ENCODE assay signal across 8 mouse cellular contexts in the genomic region with DNA sequence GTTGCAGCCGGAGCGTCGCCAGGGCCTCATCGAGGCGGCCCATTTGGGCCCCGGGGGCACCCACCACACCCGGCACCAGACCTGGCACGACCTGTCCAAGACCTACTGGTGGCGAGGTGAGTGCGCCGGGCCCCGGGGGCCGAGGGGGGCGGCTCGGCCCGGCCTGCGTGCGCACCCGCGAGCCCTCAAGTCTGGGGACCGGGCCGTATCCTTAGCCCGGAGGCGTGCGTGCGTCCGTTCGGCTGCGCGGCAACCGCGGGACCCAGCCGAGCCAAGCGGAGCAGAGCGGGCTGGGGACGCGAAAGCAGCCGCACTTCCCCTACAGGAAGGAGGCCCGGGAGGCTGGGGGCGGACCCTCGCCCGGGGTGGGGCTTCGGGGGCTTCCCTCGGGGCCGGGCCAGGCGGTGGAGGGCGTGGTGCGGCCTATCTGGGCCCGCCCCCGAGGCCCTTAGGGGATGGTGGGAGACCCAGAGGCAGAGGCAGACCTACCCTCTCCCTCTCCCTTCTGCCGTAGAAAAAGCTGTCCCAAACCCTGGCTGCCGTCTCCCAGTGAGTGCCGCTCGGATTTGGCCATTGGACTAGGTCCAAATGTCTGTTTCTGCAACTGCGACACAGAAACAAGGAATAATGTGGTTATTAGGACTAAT. TPM values are rescaled to one million over a fixed set of nuclear protein-coding genes. Genes with fewer than 3 reads are reported as not detected.
DNase-seq lines count a peak whose midpoint lies in the region; ATAC-seq and TF ChIP-seq lines count a peak whose summit lies in the region.

No protein-coding gene starts in this region.

- H3K4me3 ChIP-seq in embryonic facial prominence, embryonic 13.5 days = peak overlapping the region; percentile 99
- peak overlapping the region; percentile 99 for H3K4me3 ChIP-seq in limb, embryonic 14.5 days (replicated peaks; ENCODE audit: low read length)
- peak overlapping the region; percentile 99 for H3K4me3 ChIP-seq in midbrain, embryonic 16.5 days (ENCODE audit: low read depth, low read length)

- no peaks in the 10 kb centered on the region for H3K9me3 ChIP-seq in embryonic facial prominence, embryonic 13.5 days
- H3K9me3 ChIP-seq in limb, embryonic 14.5 days (ENCODE audit: control insufficient read depth, low read length) = no peaks in the 10 kb centered on the region
- H3K9me3 ChIP-seq in midbrain, embryonic 16.5 days (replicated peaks; ENCODE audit: control insufficient read depth, low read length, poor library complexity, severe bottlenecking) = no peaks in the 10 kb centered on the region

- peaks cover 38% of the 10 kb centered on the region for H3K36me3 ChIP-seq in embryonic facial prominence, embryonic 13.5 days
- peaks cover 39% of the 10 kb centered on the region for H3K36me3 ChIP-seq in limb, embryonic 14.5 days (ENCODE audit: control insufficient read depth, insufficient read depth, low read length)
- peaks cover 17% of the 10 kb centered on the region for H3K36me3 ChIP-seq in midbrain, embryonic 16.5 days (ENCODE audit: control insufficient read depth, insufficient read depth, low read length)

- TF ChIP-seq POLR2A in limb, embryonic 14.5 days (IDR thresholded peaks at IDR 0.05; ENCODE audit: borderline replicate concordance, extremely low read depth, insufficient read depth, insufficient read length) = no peak

- WGBS in embryonic facial prominence, embryonic 13.5 days = under 1% methylated on average over 55 of the region's 55 CpGs
- WGBS in limb, embryonic 14.5 days = under 1% methylated on average over 43 of the region's 55 CpGs
- 0% methylated on average over 53 of the region's 55 CpGs for WGBS in midbrain, embryonic 16.5 days

- ATAC-seq in embryonic facial prominence, embryonic 13.5 days (ENCODE audit: insufficient number of reproducible peaks, insufficient read depth, low FRiP score, low TSS enrichment, low read depth) = peak; percentile 85
- peak; percentile 79 for ATAC-seq in limb, embryonic 14.5 days (ENCODE audit: low FRiP score, low read depth)
- peak; percentile 67 for ATAC-seq in midbrain, embryonic 16.5 days

- H3K4me2 ChIP-seq in embryonic facial prominence, embryonic 13.5 days = peak overlapping the region; percentile 82
- peak overlapping the region; percentile 60 for H3K4me2 ChIP-seq in limb, embryonic 14.5 days (replicated peaks; ENCODE audit: low read depth, low read length, severe bottlenecking)
- peak overlapping the region; percentile 68 for H3K4me2 ChIP-seq in midbrain, embryonic 16.5 days (ENCODE audit: low read length)

- no peaks in the 10 kb centered on the region for H3K27me3 ChIP-seq in embryonic facial prominence, embryonic 13.5 days
- no peaks in the 10 kb centered on the region for H3K27me3 ChIP-seq in limb, embryonic 14.5 days (ENCODE audit: control insufficient read depth, insufficient read depth, low read length)
- H3K27me3 ChIP-seq in midbrain, embryonic 16.5 days (ENCODE audit: control insufficient read depth, insufficient read depth, low read depth, low read length) = no peaks in the 10 kb centered on the region

- peak overlapping the region; percentile 94 for H3K27ac ChIP-seq in embryonic facial prominence, embryonic 13.5 days
- peak overlapping the region; percentile 90 for H3K27ac ChIP-seq in limb, embryonic 14.5 days (replicated peaks; ENCODE audit: low read depth, low read length)
- peak overlapping the region; percentile 92 for H3K27ac ChIP-seq in midbrain, embryonic 16.5 days (ENCODE audit: low read length)

- H3K9ac ChIP-seq in embryonic facial prominence, embryonic 13.5 days = peak overlapping the region; percentile 94
- peak overlapping the region; percentile 86 for H3K9ac ChIP-seq in limb, embryonic 14.5 days (ENCODE audit: low read depth, low read length, severe bottlenecking)
- peak overlapping the region; percentile 95 for H3K9ac ChIP-seq in midbrain, embryonic 16.5 days (ENCODE audit: low read depth, low read length)

- peak; percentile 85 for DNase-seq in 3T3-L1 (ENCODE audit: low read depth, low spot score)
- peak; percentile 83 to 89 for DNase-seq in adrenal gland, postnatal 4 days (ENCODE audit: low spot score in 2 of 2)
- DNase-seq in heart, adult 8-10 months (ENCODE audit: low spot score) = peak; percentile 90
- peak; percentile 92 for DNase-seq in kidney, adult 9 months
- DNase-seq in limb, embryonic 14.5 days (ENCODE audit: low spot score) = peak; percentile 87
- DNase-seq in spleen, postnatal 10 days (ENCODE audit: low spot score in 2 of 2) = peak; percentile 83 to 90

- peaks cover 38% of the 10 kb centered on the region for H3K4me1 ChIP-seq in embryonic facial prominence, embryonic 13.5 days
- H3K4me1 ChIP-seq in limb, embryonic 14.5 days (ENCODE audit: control insufficient read depth, insufficient read depth, low read length) = peaks cover 6% of the 10 kb centered on the region
- peaks cover 22% of the 10 kb centered on the region for H3K4me1 ChIP-seq in midbrain, embryonic 16.5 days (ENCODE audit: control insufficient read depth, insufficient read depth, low read length)

RNA-seq across cellular contexts. Expression of gene Zbtb11, which starts 0.7 kb away (rescaled TPM):
- 10 to 100 TPM; 14.7 to 15.0 TPM for total RNA-seq in adrenal gland, postnatal 4 days (2021)
- 22.9 and 25.4 TPM in 2 replicates for polyA plus RNA-seq in embryonic facial prominence, embryonic 13.5 days (2015; fragmentation: Nextera tagmentation; extraction: Ambion mirVana)
- total RNA-seq in heart, adult 8-10 months (2022) = 10 to 100 TPM in 3 of 4 experiments, 1 to 10 TPM in 1; 7.2 to 12.0 (median 11.1) TPM
- polyA plus RNA-seq in limb, embryonic 14.5 days (2012; rRNA removed) = 10.2 and 12.3 TPM in 2 replicates
- 17.7 and 22.1 TPM in 2 replicates for polyA plus RNA-seq in limb, embryonic 14.5 days (2014; fragmentation: Nextera tagmentation; extraction: Ambion mirVana)
- 24.6 and 25.4 TPM in 2 replicates for polyA plus RNA-seq in midbrain, embryonic 16.5 days (2015; fragmentation: Nextera tagmentation; extraction: Ambion mirVana)

RNA-seq across cellular contexts. Expression of gene Rpl24, which starts 8.3 kb away (rescaled TPM):
- total RNA-seq in adrenal gland, postnatal 4 days (2021) = 100 to 1,000 TPM; 893 to 927 TPM
- polyA plus RNA-seq in embryonic facial prominence, embryonic 13.5 days (2015; fragmentation: Nextera tagmentation; extraction: Ambion mirVana) = 746 and 859 TPM in 2 replicates
- total RNA-seq in heart, adult 8-10 months (2022) = 100 to 1,000 TPM; 481 to 584 (median 542) TPM
- 481 and 816 TPM in 2 replicates for polyA plus RNA-seq in limb, embryonic 14.5 days (2012; rRNA removed)
- 867 and 876 TPM in 2 replicates for polyA plus RNA-seq in limb, embryonic 14.5 days (2014; fragmentation: Nextera tagmentation; extraction: Ambion mirVana)
- 436 and 460 TPM in 2 replicates for polyA plus RNA-seq in midbrain, embryonic 16.5 days (2015; fragmentation: Nextera tagmentation; extraction: Ambion mirVana)

RNA-seq across cellular contexts. Expression of gene Cep97, which starts 39.7 kb away (rescaled TPM):
- total RNA-seq in adrenal gland, postnatal 4 days (2021) = 10 to 100 TPM; 10.8 to 13.0 TPM
- 10.4 and 11.6 TPM in 2 replicates for polyA plus RNA-seq in embryonic facial prominence, embryonic 13.5 days (2015; fragmentation: Nextera tagmentation; extraction: Ambion mirVana)
- 1 to 10 TPM; 3.9 to 5.3 (median 5.2) TPM for total RNA-seq in heart, adult 8-10 months (2022)
- polyA plus RNA-seq in limb, embryonic 14.5 days (2012; rRNA removed) = 7.0 and 7.4 TPM in 2 replicates
- polyA plus RNA-seq in limb, embryonic 14.5 days (2014; fragmentation: Nextera tagmentation; extraction: Ambion mirVana) = 8.0 and 9.1 TPM in 2 replicates
- 12.1 and 12.2 TPM in 2 replicates for polyA plus RNA-seq in midbrain, embryonic 16.5 days (2015; fragmentation: Nextera tagmentation; extraction: Ambion mirVana)

RNA-seq across cellular contexts. Expression of gene Pcnp, which starts 55.2 kb away (rescaled TPM):
- total RNA-seq in adrenal gland, postnatal 4 days (2021) = 100 to 1,000 TPM; 104 to 109 TPM
- polyA plus RNA-seq in embryonic facial prominence, embryonic 13.5 days (2015; fragmentation: Nextera tagmentation; extraction: Ambion mirVana) = 272 and 285 TPM in 2 replicates
- total RNA-seq in heart, adult 8-10 months (2022) = 10 to 100 TPM; 46.3 to 56.5 (median 47.5) TPM
- 76.8 and 99.6 TPM in 2 replicates for polyA plus RNA-seq in limb, embryonic 14.5 days (2012; rRNA removed)
- 230 and 242 TPM in 2 replicates for polyA plus RNA-seq in limb, embryonic 14.5 days (2014; fragmentation: Nextera tagmentation; extraction: Ambion mirVana)
- polyA plus RNA-seq in midbrain, embryonic 16.5 days (2015; fragmentation: Nextera tagmentation; extraction: Ambion mirVana) = 216 and 227 TPM in 2 replicates

Comparison
In these comparisons a context has a peak if more than half of its experiments do, and no peak if none do; other contexts are left out.
1. Peak in every context shown above with its lines: DNase-seq, ATAC-seq, H3K4me3 ChIP-seq and H3K27ac ChIP-seq.